Mouse (Mus musculus) lung, postnatal 0 days (tissue): ENCODE results near the gene Shc4. TPM values are rescaled to one million over a fixed set of nuclear protein-coding genes. Genes with fewer than 3 reads are reported as not detected.

Experiments used
- ATAC-seq: fragments of 200-750 bp; cut with Nextera tagmentation; 2 replicates; pipeline ENCODE4 v1.8.0; 2017; ENCODE audit warnings: moderate library complexity
- DNase-seq: peaks from one replicate; pipeline ENCODE4 v3.0.0-alpha.2; 2016; ENCODE audit warnings: low spot score
- H3K27ac ChIP-seq: fragments of 300-500 bp; sonication (generic); 2 replicates; pipeline ENCODE4 v1.5.1; 2014; ENCODE audit warnings: antibody characterized with exemption, mild to moderate bottlenecking, low read length, mixed read lengths
- H3K27me3 ChIP-seq: fragments of 300-500 bp; sonication (generic); replicated peaks from 2 replicates; pipeline ENCODE4 v1.6.1; 2014; ENCODE audit warnings: low read length, mixed read lengths; ENCODE audit not compliant: insufficient read depth
- H3K36me3 ChIP-seq: fragments of 300-500 bp; sonication (generic); 2 replicates; pipeline ENCODE4 v1.6.1; 2014; ENCODE audit warnings: low read length, mixed read lengths; ENCODE audit not compliant: insufficient read depth
- H3K4me1 ChIP-seq: fragments of 300-500 bp; sonication (generic); 2 replicates; pipeline ENCODE4 v1.6.1; 2014; ENCODE audit warnings: antibody characterized with exemption, low read depth, low read length, mixed read lengths; ENCODE audit not compliant: insufficient read depth
- H3K4me2 ChIP-seq: fragments of 300-500 bp; sonication (generic); replicated peaks from 2 replicates; pipeline ENCODE4 v1.6.1; 2014; ENCODE audit warnings: low read depth, mild to moderate bottlenecking, low read length, moderate library complexity, mixed read lengths
- H3K4me3 ChIP-seq: fragments of 300-500 bp; sonication (generic); 2 replicates; pipeline ENCODE4 v1.5.1; 2014; ENCODE audit warnings: low read depth, low read length
- H3K9ac ChIP-seq: fragments of 300-500 bp; sonication (generic); replicated peaks from 2 replicates; pipeline ENCODE4 v1.6.1; 2014; ENCODE audit warnings: low read depth, mild to moderate bottlenecking
- H3K9me3 ChIP-seq: fragments of 300-500 bp; sonication (generic); 2 replicates; pipeline ENCODE4 v1.6.1; 2016; ENCODE audit warnings: low read length, mixed read lengths
- CTCF ChIP-seq: IDR thresholded peaks from 2 replicates; pipeline ENCODE4 v1.5.1; 2016; ENCODE audit warnings: antibody characterized with exemption, mild to moderate bottlenecking
- EP300 ChIP-seq: IDR thresholded peaks from 2 replicates; pipeline ENCODE4 v1.6.1; 2016; ENCODE audit warnings: antibody characterized with exemption, mild to moderate bottlenecking, control low read depth
- WGBS: fragments of 180-500 bp; shearing (Covaris S2); extraction: QIAGEN DNeasy Blood & Tissue Kit; methylation state at CpG from one replicate; pipeline ENCODE4 v1.1.7; 2014; 5-methylcytosine and 5-hydroxymethylcytosine counted together
- polyA plus RNA-seq: library from polyadenylated mRNA; unstranded; fragments of >200 nt; fragmentation: Nextera tagmentation; extraction: Ambion mirVana; gene quantifications from 2 replicates; pipeline ENCODE4 v1.2.1, GENCODE M21; 2015

Gene Shc4
- polyA plus RNA-seq, 1 experiment from 2014 or later: 0.72 TPM

DNA sequence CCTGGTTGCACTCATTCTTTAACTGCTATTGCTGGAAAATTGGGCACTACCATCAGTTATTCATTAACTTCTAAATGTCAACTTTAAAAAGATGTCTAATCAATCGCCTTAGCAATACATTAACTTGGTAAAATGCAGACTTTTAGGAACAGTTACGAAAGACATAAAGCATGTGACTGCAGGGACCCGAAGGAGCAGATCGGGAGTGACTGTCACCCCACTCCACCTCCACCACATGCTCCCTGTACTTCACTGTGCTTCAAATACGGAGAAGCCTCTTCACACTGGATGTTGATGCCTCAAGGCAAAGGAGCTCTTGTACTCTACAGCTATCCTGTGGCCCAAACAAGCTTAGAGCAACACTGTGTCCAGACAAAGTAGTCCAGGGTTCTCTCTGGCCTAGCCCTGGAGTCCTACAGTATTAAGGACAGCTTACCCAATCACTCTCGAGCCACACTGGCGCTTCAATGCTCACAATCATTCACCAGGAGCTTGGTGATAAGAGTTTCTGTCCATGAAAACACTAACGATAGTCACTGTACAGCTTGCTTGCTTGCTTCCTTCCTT lies 108.0 kb downstream of the Shc4 start:
- TF ChIP-seq EP300 (no peak), CTCF (no peak)
- Histone ChIP-seq H3K9ac (no peak overlapping the region), H3K4me2 (no peak overlapping the region), H3K36me3 (peaks cover 11% of the 10 kb centered on the region; the same call in 1 of the 2 replicates), H3K4me1 (no peaks in the 10 kb centered on the region), H3K4me3 (no peak overlapping the region), H3K27me3 (no peaks in the 10 kb centered on the region), H3K27ac (no peak overlapping the region), H3K9me3 (no peaks in the 10 kb centered on the region)
- ATAC-seq (no peak), DNase-seq (no peak)
- 78% methylated on average over 8 of the region's 8 CpGs for WGBS

DNA sequence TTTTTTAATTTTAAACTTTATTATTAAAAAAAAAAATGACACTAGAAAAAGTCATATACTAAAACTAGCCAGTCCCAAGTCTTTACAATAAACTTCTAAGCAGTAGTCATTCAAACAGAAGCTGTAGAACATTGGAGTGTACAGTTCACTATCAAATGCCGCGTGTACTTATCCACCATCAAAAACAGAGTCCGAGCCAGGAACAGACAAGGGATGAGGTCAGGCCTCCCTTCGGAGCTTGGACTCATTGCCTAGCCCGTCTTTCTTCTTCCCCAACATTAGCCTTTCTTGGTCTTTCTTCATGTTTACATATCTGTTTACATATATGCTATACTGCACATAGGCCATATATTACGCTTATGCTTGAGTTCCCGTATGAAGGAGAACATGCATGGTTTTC lies 108.5 kb downstream of the Shc4 start:
- no peaks in the 10 kb centered on the region for H3K27me3 ChIP-seq
- no peak overlapping the region for H3K27ac ChIP-seq
- H3K36me3 ChIP-seq: peaks cover 13% of the 10 kb centered on the region; the same call in 1 of the 2 replicates
- no peak for TF ChIP-seq EP300
- TF ChIP-seq CTCF: no peak
- no peak overlapping the region for H3K9ac ChIP-seq
- H3K4me3 ChIP-seq: no peak overlapping the region
- DNase-seq: no peak
- H3K4me1 ChIP-seq: no peaks in the 10 kb centered on the region
- no peak for ATAC-seq
- H3K4me2 ChIP-seq: no peak overlapping the region
- no peaks in the 10 kb centered on the region for H3K9me3 ChIP-seq
- 91% methylated on average over 7 of the region's 7 CpGs for WGBS

- 38% methylated on average over 17 of the region's 17 CpGs for WGBS
- Histone ChIP-seq H3K4me1 (no peaks in the 10 kb centered on the region), H3K4me3 (no peak overlapping the region), H3K9ac (no peak overlapping the region), H3K27me3 (no peaks in the 10 kb centered on the region), H3K36me3 (0 out of 2 replicates have a peak, but pooled peaks cover 4% of the 10 kb centered on the region), H3K9me3 (no peaks in the 10 kb centered on the region), H3K27ac (peak overlapping the region; percentile 6), H3K4me2 (no peak overlapping the region)
- TF ChIP-seq EP300 (peak; percentile 27; the same call in 1 of the 2 replicates), CTCF (no peak)
- ATAC-seq (peak; percentile 86), DNase-seq (peak; percentile 82)
These were observed 117.6 kb downstream of the Shc4 start for GRCm38 (mm10) chr2:125606220-125606845.

DNA sequence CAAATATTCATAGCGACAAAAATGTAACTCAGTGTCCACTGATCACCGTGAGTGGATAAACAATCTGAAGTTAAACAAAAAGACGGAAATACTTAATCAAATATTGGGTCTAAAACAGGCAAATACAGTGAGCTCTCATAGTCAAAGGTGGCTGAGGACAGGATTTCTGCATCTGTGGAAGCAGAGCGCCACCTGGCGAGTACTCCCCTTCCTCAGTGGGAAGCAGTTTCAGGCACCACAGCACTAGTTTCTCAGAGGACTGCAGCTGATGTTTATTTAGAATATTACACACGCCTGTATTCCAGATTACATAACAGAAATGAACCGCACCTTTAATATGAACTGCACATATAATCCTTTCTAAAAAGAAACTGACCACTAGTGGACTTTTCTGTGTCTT lies 119.3 kb downstream of the Shc4 start:
- ATAC-seq (peak; percentile 66), DNase-seq (peak; percentile 88)
- H3K36me3 ChIP-seq: no peaks in the 10 kb centered on the region
- H3K9me3 ChIP-seq: no peaks in the 10 kb centered on the region
- no peak overlapping the region for H3K4me2 ChIP-seq
- TF ChIP-seq CTCF (peak; percentile 93), EP300 (no peak)
- WGBS: 44% methylated on average over 7 of the region's 7 CpGs
- H3K9ac ChIP-seq: no peak overlapping the region
- no peak overlapping the region for H3K4me3 ChIP-seq
- H3K27ac ChIP-seq: no peak overlapping the region
- H3K27me3 ChIP-seq: no peaks in the 10 kb centered on the region
- no peaks in the 10 kb centered on the region for H3K4me1 ChIP-seq

DNA sequence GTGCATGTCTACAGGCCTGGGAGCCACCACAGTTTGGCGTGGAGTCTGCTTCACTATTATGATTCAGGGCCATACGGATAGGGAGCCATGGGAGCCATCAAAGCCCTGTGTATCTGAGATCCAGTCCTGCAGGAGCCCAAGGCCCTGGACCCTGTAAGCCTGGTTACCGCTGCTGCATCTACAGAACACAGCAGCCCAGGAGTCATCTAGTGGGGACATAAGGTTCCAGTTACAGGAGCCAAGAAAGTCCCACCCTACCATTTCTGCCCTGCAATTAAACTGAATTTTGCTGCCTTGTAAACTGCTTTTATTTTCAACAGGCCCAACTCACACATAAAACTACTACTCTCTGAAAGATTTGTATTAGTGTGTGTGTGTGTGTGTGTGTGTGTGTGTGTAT lies 121.0 kb downstream of the Shc4 start:
- Histone ChIP-seq H3K9me3 (no peaks in the 10 kb centered on the region), H3K9ac (no peak overlapping the region), H3K4me1 (no peaks in the 10 kb centered on the region), H3K27me3 (no peaks in the 10 kb centered on the region), H3K27ac (no peak overlapping the region), H3K36me3 (no peaks in the 10 kb centered on the region), H3K4me2 (no peak overlapping the region), H3K4me3 (no peak overlapping the region)
- ATAC-seq (no peak), DNase-seq (no peak)
- TF ChIP-seq CTCF (no peak), EP300 (no peak)
- 97% methylated on average over 3 of the region's 3 CpGs for WGBS

DNA sequence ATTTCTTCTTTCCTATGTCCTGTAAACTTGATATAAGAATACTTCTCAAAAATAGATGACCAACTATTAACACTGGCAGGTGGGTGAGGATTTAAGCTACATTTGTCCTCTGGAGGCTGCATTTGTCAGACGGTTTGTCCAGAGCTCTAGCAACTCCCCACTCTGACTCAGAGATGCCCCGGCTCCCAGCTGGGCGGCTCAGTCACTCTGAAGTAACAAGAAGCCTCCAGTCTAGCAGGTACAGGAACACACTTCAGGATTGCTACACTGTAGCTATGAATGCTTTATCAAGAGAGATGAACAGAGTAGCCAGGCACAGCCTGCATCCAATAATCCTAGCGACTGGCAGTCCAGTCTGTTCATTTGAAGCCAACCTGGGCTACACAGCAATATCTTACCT lies 125.0 kb downstream of the Shc4 start:
- Histone ChIP-seq H3K36me3 (no peaks in the 10 kb centered on the region), H3K4me1 (no peaks in the 10 kb centered on the region), H3K4me2 (no peak overlapping the region), H3K27ac (no peak overlapping the region), H3K4me3 (no peak overlapping the region), H3K27me3 (no peaks in the 10 kb centered on the region), H3K9ac (no peak overlapping the region), H3K9me3 (no peaks in the 10 kb centered on the region)
- no peak for TF ChIP-seq EP300
- TF ChIP-seq CTCF: no peak
- WGBS: 73% methylated on average over 4 of the region's 4 CpGs
- DNase-seq: peak; percentile 16
- ATAC-seq: no peak; the same call in 1 of the 2 replicates
